Mouse (Mus musculus) gastrocnemius, postnatal 25 days (tissue): Measurements from ENCODE around the gene Tsc22d2. TPM values are rescaled to one million over a fixed set of nuclear protein-coding genes. Genes with fewer than 3 reads are reported as not detected.

Experiments
- DNase-seq: peaks from one replicate; pipeline ENCODE4 v3.0.0; 2022
- total RNA-seq, 2 experiments: library from RNA; stranded (reverse); gene quantifications; 1 replicate in 1 of 2; 2 replicates in 1 of 2; pipeline ENCODE4 v1.2.3; 2021

Tsc22d2 gene
- total RNA-seq, 2 experiments from 2014 or later: 19.6 to 20.5 TPM

DNA sequence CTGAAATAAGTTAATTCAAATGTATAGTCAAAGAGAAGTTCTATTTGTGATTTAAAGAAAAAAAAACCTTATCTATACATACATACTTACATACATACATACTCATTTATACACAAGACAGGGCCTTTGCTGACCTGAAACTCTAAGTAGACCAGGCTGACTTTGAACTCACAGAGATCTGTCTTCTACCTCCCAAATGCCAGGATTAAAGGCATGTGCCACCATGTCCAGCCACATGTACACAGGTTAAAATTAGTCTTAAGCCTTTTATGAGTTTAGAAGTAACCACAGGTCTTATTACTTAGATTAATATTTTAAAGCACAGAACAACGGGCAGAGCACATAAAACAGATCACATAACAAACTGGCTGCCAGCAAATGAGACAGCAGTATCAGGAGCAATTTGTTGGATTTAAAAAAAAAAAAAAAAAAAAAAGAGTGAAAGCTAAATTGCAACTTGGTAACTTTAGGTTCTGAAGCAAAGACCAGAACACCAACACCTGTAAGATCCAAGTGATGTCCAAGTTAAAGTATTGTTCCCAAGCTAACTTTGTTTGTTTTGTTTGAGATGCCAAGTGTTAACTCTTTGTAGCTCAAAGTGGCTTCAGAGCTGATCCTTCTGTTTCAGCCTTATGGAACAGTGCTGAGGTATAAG, 101.6 kb downstream of the Tsc22d2 start:
- DNase-seq: no peak

Other genes with a start within 250 kb of the Tsc22d2 start
- 10 to 100 TPM; 38.7 to 41.2 TPM for gene Eif2a, start 111.1 kb downstream of the Tsc22d2 start, total RNA-seq
- gene Serp1, start 111.2 kb downstream of the Tsc22d2 start, total RNA-seq: 10 to 100 TPM in 1 of 2 experiments, 1 to 10 TPM in 1; 7.5 to 10.1 TPM
- 100 to 1,000 TPM; 112 to 114 TPM for gene Selenot, start 161.9 kb downstream of the Tsc22d2 start, total RNA-seq
- gene Erich6, start 222.5 kb downstream of the Tsc22d2 start, total RNA-seq: not detected